Mouse (Mus musculus) cerebellum, adult 9-10 months (tissue): Measurements from ENCODE around the gene Yrdc.

Experiments used
- DNase-seq: peaks from one replicate; pipeline ENCODE4 v3.0.0; 2022

The Yrdc gene

GRCm38 (mm10) chr4:124850933-124851658, 617 bp downstream of the Yrdc start, which contains the start of gene 1110065P20Rik:
Gene 1110065P20Rik, minus strand, starts transcription at chr4:124851196.
- peak; percentile 70 for DNase-seq

GRCm38 (mm10) chr4:124856294-124856693, 5.8 kb downstream of the Yrdc start:
- no peak for DNase-seq

DNA sequence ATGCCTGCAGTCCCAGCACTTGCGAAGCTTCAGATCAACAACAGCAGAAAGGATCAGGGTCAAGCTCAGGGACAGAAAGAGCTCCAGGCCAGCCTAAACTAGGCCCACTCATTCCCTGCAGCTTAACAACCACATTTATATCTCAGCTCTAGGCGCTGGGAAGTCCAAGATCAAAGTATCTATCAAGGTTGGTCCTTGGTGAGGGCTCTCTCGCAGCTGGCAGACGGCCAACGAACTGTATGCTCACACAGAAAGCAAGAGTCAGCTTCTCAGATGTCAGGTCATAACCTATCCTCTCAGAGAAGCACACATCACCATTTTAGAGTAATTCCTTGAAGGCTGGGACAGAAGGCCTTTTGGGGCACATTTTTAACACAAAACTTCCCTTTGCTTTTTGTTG, 7.9 kb downstream of the Yrdc start:
- no peak for DNase-seq

DNA sequence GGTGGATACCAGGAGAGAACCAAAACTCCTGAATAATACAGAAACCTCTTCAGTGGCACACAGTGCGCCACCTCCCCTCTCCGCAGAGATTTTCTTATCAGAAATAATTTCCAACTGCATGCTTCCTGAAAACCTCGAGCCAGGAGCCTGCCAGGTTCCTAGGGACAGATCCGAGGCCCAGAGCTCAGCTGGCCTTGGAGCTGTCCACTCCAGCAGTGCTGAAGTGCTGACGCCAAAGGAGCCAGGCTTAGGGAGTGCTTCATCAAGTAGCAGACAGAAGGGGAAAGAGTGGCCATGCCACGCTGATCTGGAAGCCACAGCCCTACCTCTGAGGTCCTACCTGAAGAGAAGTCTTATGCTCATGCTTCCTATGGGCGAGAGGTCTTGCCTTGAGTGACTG, 10.0 kb downstream of the Yrdc start:
- DNase-seq, result no peak

GRCm38 (mm10) chr4:124861283-124862188, 11.1 kb downstream of the Yrdc start, which contains the start of gene Maneal:
Gene Maneal, minus strand, starts transcription at chr4:124862171.
- DNase-seq, result no peak

DNA sequence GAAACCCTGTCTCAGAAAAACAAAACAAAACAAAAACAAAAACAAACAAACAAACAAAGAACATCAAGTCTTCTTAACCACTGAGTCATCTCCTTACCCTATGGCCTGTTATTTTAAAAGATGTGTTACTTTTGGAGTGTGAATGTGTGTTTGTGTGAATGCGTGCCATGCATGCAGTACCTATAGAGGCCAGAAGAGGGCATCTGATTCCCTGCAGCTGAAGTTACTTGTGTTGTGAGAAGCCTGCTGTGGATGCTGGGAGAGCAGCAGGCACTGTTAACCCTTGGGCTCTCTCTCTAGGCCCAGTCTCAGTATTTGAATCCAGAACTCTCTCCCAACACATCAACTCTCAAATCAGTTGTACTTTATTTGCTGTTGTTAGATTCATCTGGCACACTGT, 22.2 kb downstream of the Yrdc start:
- DNase-seq, result no peak

DNA sequence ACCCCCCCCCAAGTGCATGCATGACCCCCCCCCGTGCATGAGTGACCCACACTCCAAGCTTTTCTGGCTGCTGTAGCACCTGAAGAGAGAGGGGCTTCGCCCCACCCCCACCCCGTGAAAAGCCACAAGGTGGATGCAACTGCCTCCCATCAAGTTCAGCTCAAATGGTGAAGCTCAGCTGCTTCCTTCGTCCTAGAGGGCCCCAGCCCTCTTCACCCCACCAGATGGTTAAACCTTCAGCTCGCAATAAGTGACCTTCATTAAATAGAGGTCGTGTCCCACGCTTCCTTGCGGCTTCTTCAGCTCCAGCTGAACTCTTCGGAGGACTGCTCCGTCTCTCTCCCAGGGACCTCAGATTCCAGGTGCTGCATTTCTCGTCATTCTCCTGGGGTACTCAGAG, 30.1 kb downstream of the Yrdc start, which contains the start of gene Epha10:
Gene Epha10 (plus strand): TSS at position 301 of the 400 bp plus-strand sequence.
- no peak for DNase-seq

GRCm38 (mm10) chr4:124881341-124881908, 30.9 kb downstream of the Yrdc start:
- DNase-seq, result no peak

- no peak for DNase-seq
Measured at GRCm38 (mm10) chr4:124882151-124882729, 31.8 kb downstream of the Yrdc start.

GRCm38 (mm10) chr4:124888702-124889101, 38.2 kb downstream of the Yrdc start:
- DNase-seq, result no peak

- DNase-seq, result no peak
Measured at GRCm38 (mm10) chr4:124889935-124890334, 39.5 kb downstream of the Yrdc start.

GRCm38 (mm10) chr4:124890831-124891230, 40.4 kb downstream of the Yrdc start:
- DNase-seq, result no peak

DNA sequence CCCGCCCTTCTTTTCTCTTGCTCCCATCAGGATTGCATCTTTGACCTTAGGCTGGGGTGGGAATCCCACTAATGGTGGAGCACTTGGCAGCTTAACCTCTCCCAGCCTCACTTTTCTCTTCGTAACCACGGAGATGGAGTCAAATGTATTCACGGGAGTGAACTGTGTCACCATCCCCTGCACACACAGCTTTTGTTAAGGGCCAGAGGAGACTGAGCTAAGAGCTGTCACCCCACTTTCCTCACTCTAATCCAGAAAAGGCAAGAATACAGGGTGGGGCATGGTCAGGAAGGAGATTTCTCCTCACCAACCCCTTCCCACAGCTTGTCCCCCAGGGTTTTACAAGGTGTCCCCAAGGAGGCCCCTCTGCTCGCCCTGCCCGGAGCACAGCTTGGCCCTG, 43.3 kb downstream of the Yrdc start:
- DNase-seq, result peak; percentile 24

- peak; percentile 81 for DNase-seq
Measured at GRCm38 (mm10) chr4:124894508-124895428, 44.3 kb downstream of the Yrdc start.

- no peak for DNase-seq
Measured at GRCm38 (mm10) chr4:124898428-124898827, 47.9 kb downstream of the Yrdc start.

DNA sequence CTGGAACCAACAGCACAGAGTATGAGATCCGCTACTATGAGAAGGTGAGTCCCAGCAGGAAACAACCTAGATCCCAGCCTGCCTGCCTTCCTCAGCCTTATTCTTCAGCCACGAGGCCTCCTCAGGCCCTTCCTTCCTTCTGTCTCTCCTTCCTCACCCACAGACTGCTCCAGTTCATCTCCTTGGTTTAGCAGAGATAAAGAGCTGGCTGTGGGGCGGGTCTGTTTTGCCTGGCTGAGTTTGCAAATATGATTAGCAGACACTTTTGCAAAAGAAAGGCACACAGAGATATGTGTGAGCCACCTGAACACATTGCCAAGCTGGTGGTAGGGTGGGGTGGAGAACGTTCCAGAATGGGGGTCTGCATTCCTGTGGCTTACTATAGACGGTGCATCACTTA, 49.4 kb downstream of the Yrdc start:
- DNase-seq, result no peak
